In genomic region chr6:140282285-140282577, GRCm38 (mm10) we compare ENCODE assay signal across 13 mouse cellular contexts.
A peak's percentile ranks its signal among the peaks of the same experiment; 100 is the strongest.
DNase-seq lines count a peak whose midpoint lies in the region; ATAC-seq and TF ChIP-seq lines count a peak whose summit lies in the region.
"Had no signal": no experiment of that assay in that cellular context is flagged by ENCODE, and none has a peak within 500 bp of the region (broad histone marks: within the 10 kb centered on the region; RNA-seq: fewer than 3 reads in every experiment).

No protein-coding gene starts in this region.

- H3K36me3 ChIP-seq in liver, adult 2 months (ENCODE audit: control insufficient read depth, insufficient read depth, low read length) = no peaks in the 10 kb centered on the region
- no peaks in the 10 kb centered on the region for H3K36me3 ChIP-seq in liver, embryonic 12.5 days
- no peaks in the 10 kb centered on the region for H3K36me3 ChIP-seq in forebrain, embryonic 14.5 days (ENCODE audit: control insufficient read depth, insufficient read depth, low read length)
- H3K36me3 ChIP-seq in limb, embryonic 10.5 days = no peaks in the 10 kb centered on the region
- H3K36me3 ChIP-seq: G1E had no signal

- H3K4me1 ChIP-seq in liver, adult 2 months (ENCODE audit: control insufficient read depth, insufficient read depth, low read length) = peaks cover 12% of the 10 kb centered on the region
- 0 out of 2 replicates have a peak, but pooled peaks cover 4% of the 10 kb centered on the region for H3K4me1 ChIP-seq in liver, embryonic 12.5 days
- peaks cover 8% of the 10 kb centered on the region for H3K4me1 ChIP-seq in forebrain, embryonic 14.5 days (ENCODE audit: control insufficient read depth, insufficient read depth, low read length)
- peaks cover 33% of the 10 kb centered on the region for H3K4me1 ChIP-seq in limb, embryonic 10.5 days

- H3K27ac ChIP-seq in liver, adult 2 months (replicated peaks; ENCODE audit: insufficient read depth, low read depth, low read length) = peak overlapping the region; percentile 87
- H3K27ac ChIP-seq in liver, embryonic 12.5 days = no peak overlapping the region
- no peak overlapping the region; the same call in 1 of the 2 replicates for H3K27ac ChIP-seq in forebrain, embryonic 14.5 days (ENCODE audit: low read depth, low read length)
- peak overlapping the region; percentile 36; the same call in 1 of the 2 replicates for H3K27ac ChIP-seq in limb, embryonic 10.5 days

- TF ChIP-seq CTCF in liver, adult 2 months (IDR thresholded peaks at IDR 0.05; ENCODE audit: low read depth, low read length) = no peak

- no peaks in the 10 kb centered on the region for H3K27me3 ChIP-seq in liver, adult 2 months (ENCODE audit: control insufficient read depth, insufficient read depth, low read length)
- no peaks in the 10 kb centered on the region for H3K27me3 ChIP-seq in liver, embryonic 12.5 days (replicated peaks)
- H3K27me3 ChIP-seq in forebrain, embryonic 14.5 days (replicated peaks; ENCODE audit: control insufficient read depth, insufficient read depth, low read length) = no peaks in the 10 kb centered on the region
- no peaks in the 10 kb centered on the region for H3K27me3 ChIP-seq in limb, embryonic 10.5 days (ENCODE audit: low read depth, poor library complexity, severe bottlenecking)

- DNase-seq in frontal cortex, postnatal 14 days (ENCODE audit: low spot score in 2 of 2) = no peak
- peak; percentile 26 for DNase-seq in liver, adult 2 months (ENCODE audit: extremely low read depth, low read depth, low spot score)
- DNase-seq in forebrain, embryonic 14.5 days (ENCODE audit: low spot score) = peak; percentile 38
- no peak for DNase-seq in limb, embryonic 10.5 days (ENCODE audit: low spot score)
- no peak for DNase-seq in embryo, embryonic 11 days
- no peak for DNase-seq in ovary, postnatal 10 days (ENCODE audit: low spot score)
- DNase-seq: cerebellum, postnatal 14 days; layer of hippocampus, adult 9-11 months; lung, adult 2 months; spleen, adult 18-20 months had no signal

- no peaks in the 10 kb centered on the region for H3K79me2 ChIP-seq in liver, adult 2 months (ENCODE audit: control insufficient read depth, insufficient read depth, low read length)

- H3K4me2 ChIP-seq in liver, embryonic 12.5 days = no peak overlapping the region
- no peak overlapping the region for H3K4me2 ChIP-seq in forebrain, embryonic 14.5 days (ENCODE audit: low read length)

- ATAC-seq in frontal cortex, adult (ENCODE audit: low TSS enrichment) = 0 out of 2 replicates have a peak, but pooled peaks have one; percentile 27
- ATAC-seq in liver, embryonic 12.5 days = no peak
- peak; percentile 57 for ATAC-seq in forebrain, embryonic 14.5 days

- 84% methylated on average over 7 of the region's 7 CpGs for WGBS in liver, adult 2 months
- 64% methylated on average over 7 of the region's 7 CpGs for WGBS in liver, embryonic 12.5 days (ENCODE audit: insufficient replicate concordance)
- 22% methylated on average over 7 of the region's 7 CpGs for WGBS in forebrain, embryonic 14.5 days
- WGBS in limb, embryonic 10.5 days = 78% methylated on average over 7 of the region's 7 CpGs

- H3K9me3 ChIP-seq in liver, embryonic 12.5 days (replicated peaks) = no peaks in the 10 kb centered on the region
- no peaks in the 10 kb centered on the region for H3K9me3 ChIP-seq in forebrain, embryonic 14.5 days (replicated peaks; ENCODE audit: control insufficient read depth, low read length)
- H3K9me3 ChIP-seq in limb, embryonic 10.5 days (replicated peaks) = no peaks in the 10 kb centered on the region

- H3K9ac ChIP-seq in liver, adult 2 months (ENCODE audit: low read depth, low read length) = no peak overlapping the region
- H3K9ac ChIP-seq in liver, embryonic 12.5 days = no peak overlapping the region
- peak overlapping the region; percentile 25; the same call in 1 of the 2 replicates for H3K9ac ChIP-seq in forebrain, embryonic 14.5 days (ENCODE audit: low read length)

- no peak overlapping the region for H3K4me3 ChIP-seq in liver, adult 2 months (ENCODE audit: insufficient read depth, low read depth, low read length)
- H3K4me3 ChIP-seq in liver, embryonic 12.5 days = no peak overlapping the region
- H3K4me3 ChIP-seq in forebrain, embryonic 14.5 days (ENCODE audit: low read depth, low read length) = no peak overlapping the region
- no peak overlapping the region for H3K4me3 ChIP-seq in limb, embryonic 10.5 days

- TF ChIP-seq POLR2A in liver, adult 2 months (IDR thresholded peaks at IDR 0.05; ENCODE audit: extremely low read depth, insufficient read depth, low read length) = no peak

Comparison
In these comparisons a context has a peak if more than half of its experiments do, and no peak if none do; other contexts are left out.
1. H3K27ac ChIP-seq: peak in liver, adult 2 months (single experiment) and limb, embryonic 10.5 days (single experiment); none in liver, embryonic 12.5 days (single experiment) and forebrain, embryonic 14.5 days (single experiment).
2. DNase-seq: peak in liver, adult 2 months (single experiment) and forebrain, embryonic 14.5 days (single experiment); none in frontal cortex, postnatal 14 days (0 of 2), limb, embryonic 10.5 days (single experiment), embryo, embryonic 11 days (single experiment) and ovary, postnatal 10 days (single experiment).